Mouse (Mus musculus) liver, embryonic 14.5 days (tissue): ENCODE measurements around the gene Rbm42. TPM values are rescaled to one million over a fixed set of nuclear protein-coding genes. Genes with fewer than 3 reads are reported as not detected.

Source experiments
- ATAC-seq: fragments of 200-750 bp; cut with Nextera tagmentation; 2 replicates; pipeline ENCODE4 v1.8.0; 2017; ENCODE audit warnings: moderate number of reproducible peaks, mild to moderate bottlenecking, moderate library complexity; ENCODE audit not compliant: insufficient read depth
- DNase-seq, 3 experiments: peaks; one replicate each; pipeline ENCODE4 v3.0.0-alpha.2; 2012 to 2013; ENCODE audit warnings: low read depth in 3 of 3, low spot score in 3 of 3
- H3K27ac ChIP-seq: fragments of 300-500 bp; sonication (generic); 2 replicates; pipeline ENCODE4 v1.5.1; 2014; ENCODE audit warnings: moderate library complexity, mild to moderate bottlenecking, control low read depth, inconsistent platforms
- H3K27me3 ChIP-seq: fragments of 300-500 bp; sonication (generic); 2 replicates; pipeline ENCODE4 v1.6.1; 2014; ENCODE audit warnings: mild to moderate bottlenecking, low read length, moderate library complexity; ENCODE audit not compliant: control insufficient read depth, insufficient read depth
- H3K36me3 ChIP-seq: fragments of 300-500 bp; sonication (generic); replicated peaks from 2 replicates; pipeline ENCODE4 v1.6.1; 2014; ENCODE audit warnings: low read depth; ENCODE audit not compliant: control insufficient read depth, insufficient read depth
- H3K4me1 ChIP-seq, 2 experiments: fragments of 200-500 bp in 1 of 2; fragments of 300-500 bp in 1 of 2; sonication (generic) in 1 of 2; replicated peaks; 2 replicates each; pipeline ENCODE4 v1.6.1; 2012 to 2014; ENCODE audit warnings: antibody characterized with exemption in 1 of 2, inconsistent platforms in 1 of 2, low read length in 1 of 2; ENCODE audit not compliant: control insufficient read depth in 2 of 2, insufficient read depth in 2 of 2
- H3K4me2 ChIP-seq: fragments of 300-500 bp; sonication (generic); 2 replicates; pipeline ENCODE4 v1.6.1; 2014; ENCODE audit warnings: low read depth, mild to moderate bottlenecking, control low read depth, moderate library complexity
- H3K4me3 ChIP-seq, 2 experiments: fragments of 200-500 bp in 1 of 2; fragments of 300-500 bp in 1 of 2; sonication (generic) in 1 of 2; 2 replicates each; pipeline ENCODE4 v1.5.1; 2012 to 2014; ENCODE audit warnings: low read depth in 2 of 2, low read length in 2 of 2, mild to moderate bottlenecking in 2 of 2, control low read depth in 1 of 2, inconsistent platforms in 1 of 2, moderate library complexity in 1 of 2; ENCODE audit not compliant: insufficient read depth in 1 of 2
- H3K9ac ChIP-seq: fragments of 300-500 bp; sonication (generic); replicated peaks from 2 replicates; pipeline ENCODE4 v1.6.1; 2014; ENCODE audit warnings: mild to moderate bottlenecking, control low read depth, moderate library complexity
- H3K9me3 ChIP-seq: fragments of 300-500 bp; sonication (generic); 2 replicates; pipeline ENCODE4 v1.6.1; 2016; ENCODE audit warnings: low read length, mixed read lengths; ENCODE audit not compliant: control insufficient read depth
- CTCF ChIP-seq: IDR thresholded peaks from 2 replicates; pipeline ENCODE4 v1.5.1; 2016; ENCODE audit warnings: antibody characterized with exemption, low read depth, control low read depth
- EP300 ChIP-seq: IDR thresholded peaks from 2 replicates; pipeline ENCODE4 v1.6.1; 2016; ENCODE audit warnings: antibody characterized with exemption, low read depth
- whole genome bisulfite sequencing: fragments of 180-500 bp; shearing (Covaris S2); extraction: QIAGEN DNeasy Blood & Tissue Kit; methylation state at CpG from one replicate; pipeline ENCODE4 v1.1.7; 2014; ENCODE audit not compliant: insufficient replicate concordance; 5-methylcytosine and 5-hydroxymethylcytosine counted together
- polyA plus RNA-seq, 2 experiments: library from polyadenylated mRNA; depleted of rRNA in 1 of 2; stranded (reverse) in 1 of 2; unstranded in 1 of 2; fragments of >200 nt; fragmentation: Nextera tagmentation in 1 of 2; extraction: Ambion mirVana in 1 of 2; gene quantifications; 2 replicates each; pipeline versions ENCODE4 v1.2.1 to v1.2.3; 2012 to 2014

The Rbm42 gene
- polyA plus RNA-seq (2012; rRNA removed) (22.9 and 25.2 TPM in 2 replicates), polyA plus RNA-seq (2014; fragmentation: Nextera tagmentation; extraction: Ambion mirVana) (34.5 and 40.4 TPM in 2 replicates)

- no peaks in the 10 kb centered on the region for H3K27me3 ChIP-seq
- peak within 1 kb of the TSS; percentile 93 for H3K9ac ChIP-seq
- H3K4me2 ChIP-seq = peak within 1 kb of the TSS; percentile 73
- peak within 1 kb of the TSS; percentile 59 for H3K27ac ChIP-seq
- TF ChIP-seq CTCF (no peak), EP300 (no peak)
- 1% methylated on average over 59 of the region's 59 CpGs for WGBS
- H3K4me1 ChIP-seq = peaks cover 2 to 6% of the 10 kb centered on the region in 2 experiments; a peak in 3 of 4 replicates
- H3K4me3 ChIP-seq = peak within 1 kb of the TSS; percentile 85 to 91
- DNase-seq (peak; percentile 99 to 100 (median 99)), ATAC-seq (peak; percentile 99)
- H3K36me3 ChIP-seq = peaks cover 37% of the 10 kb centered on the region
- no peaks in the 10 kb centered on the region for H3K9me3 ChIP-seq
These were observed at the start of gene Rbm42 for GRCm38 (mm10) chr7:30649591-30650540. Gene Rbm42, minus strand, starts transcription at chr7:30650317.

- 26% methylated on average over 9 of the region's 9 CpGs for WGBS
- Histone ChIP-seq H3K4me2 (no peak within 1 kb of the TSS), H3K4me3 (no peak within 1 kb of the TSS), H3K27me3 (no peaks in the 10 kb centered on the region), H3K9ac (no peak within 1 kb of the TSS), H3K27ac (no peak within 1 kb of the TSS), H3K4me1 (peaks cover 0 to 3% of the 10 kb centered on the region in 2 experiments; a peak in 3 of 4 replicates), H3K36me3 (no peaks in the 10 kb centered on the region), H3K9me3 (no peaks in the 10 kb centered on the region)
- DNase-seq = peak in 2 of 3 experiments; percentile 12 to 13
- ATAC-seq = peak; percentile 43; the same call in 1 of the 2 replicates
- no peak for TF ChIP-seq CTCF
These were observed 48.5 kb upstream of the Rbm42 start, which contains the start of gene 2200002J24Rik for GRCm38 (mm10) chr7:30698589-30698988. Gene 2200002J24Rik, plus strand, starts transcription at chr7:30698926.

GRCm38 (mm10) chr7:30698101-30698500, 48.0 kb upstream of the Rbm42 start:
- DNase-seq (no peak), ATAC-seq (no peak)
- Histone ChIP-seq H3K9ac (no peak overlapping the region), H3K9me3 (no peaks in the 10 kb centered on the region), H3K4me3 (no peak overlapping the region), H3K27ac (no peak overlapping the region), H3K36me3 (no peaks in the 10 kb centered on the region), H3K4me1 (peaks cover 0 to 3% of the 10 kb centered on the region in 2 experiments; a peak in 3 of 4 replicates), H3K27me3 (no peaks in the 10 kb centered on the region), H3K4me2 (no peak overlapping the region)
- TF ChIP-seq EP300 (no peak), CTCF (no peak)
- WGBS = 10% methylated on average over 5 of the region's 5 CpGs

- no peaks in the 10 kb centered on the region; a peak in 1 of 4 replicates for H3K4me1 ChIP-seq
- no peak overlapping the region for H3K27ac ChIP-seq
- ATAC-seq (no peak), DNase-seq (no peak)
- no peak overlapping the region for H3K9ac ChIP-seq
- H3K4me3 ChIP-seq = no peak overlapping the region
- H3K27me3 ChIP-seq = no peaks in the 10 kb centered on the region
- TF ChIP-seq CTCF (no peak), EP300 (no peak)
- H3K36me3 ChIP-seq = no peaks in the 10 kb centered on the region
- no peaks in the 10 kb centered on the region for H3K9me3 ChIP-seq
- no peak overlapping the region for H3K4me2 ChIP-seq
- WGBS = 80% methylated on average over 6 of the region's 6 CpGs
These were observed 38.2 kb upstream of the Rbm42 start for GRCm38 (mm10) chr7:30688325-30688724.

DNA sequence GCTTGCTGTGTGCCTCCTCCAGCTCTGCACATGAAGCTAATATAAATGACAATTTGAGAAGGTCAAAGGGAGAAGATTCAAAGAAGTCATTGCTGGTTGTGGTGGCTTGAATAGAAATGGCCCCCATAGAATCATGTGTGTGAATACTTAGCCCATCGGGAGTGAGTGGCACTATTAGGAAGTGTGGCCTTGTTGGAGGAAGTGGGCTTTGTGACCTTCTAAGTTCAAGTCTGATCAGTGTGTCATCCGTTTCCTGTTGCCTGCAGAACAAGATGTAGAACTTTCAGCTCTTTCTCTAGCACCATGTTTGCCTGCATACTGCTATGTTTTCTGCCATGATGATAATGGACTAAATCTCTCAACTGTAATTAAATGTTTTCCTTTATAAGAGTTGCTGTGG, 33.3 kb upstream of the Rbm42 start:
- ATAC-seq (no peak), DNase-seq (no peak)
- no peak overlapping the region for H3K9ac ChIP-seq
- WGBS = 31% methylated on average over 2 of the region's 2 CpGs
- H3K4me2 ChIP-seq = no peak overlapping the region
- H3K36me3 ChIP-seq = no peaks in the 10 kb centered on the region
- H3K27ac ChIP-seq = no peak overlapping the region
- no peak for TF ChIP-seq CTCF
- TF ChIP-seq EP300 = no peak
- H3K9me3 ChIP-seq = no peaks in the 10 kb centered on the region
- H3K4me1 ChIP-seq = no peaks in the 10 kb centered on the region; a peak in 1 of 4 replicates
- H3K27me3 ChIP-seq = no peaks in the 10 kb centered on the region
- H3K4me3 ChIP-seq = no peak overlapping the region
